Mouse (Mus musculus): ENCODE results near the gene Crhbp. TPM values are rescaled to one million over a fixed set of nuclear protein-coding genes. Genes with fewer than 3 reads are reported as not detected.

Crhbp gene
- total RNA-seq, 2 experiments from 2014 or later: not detected

DNA sequence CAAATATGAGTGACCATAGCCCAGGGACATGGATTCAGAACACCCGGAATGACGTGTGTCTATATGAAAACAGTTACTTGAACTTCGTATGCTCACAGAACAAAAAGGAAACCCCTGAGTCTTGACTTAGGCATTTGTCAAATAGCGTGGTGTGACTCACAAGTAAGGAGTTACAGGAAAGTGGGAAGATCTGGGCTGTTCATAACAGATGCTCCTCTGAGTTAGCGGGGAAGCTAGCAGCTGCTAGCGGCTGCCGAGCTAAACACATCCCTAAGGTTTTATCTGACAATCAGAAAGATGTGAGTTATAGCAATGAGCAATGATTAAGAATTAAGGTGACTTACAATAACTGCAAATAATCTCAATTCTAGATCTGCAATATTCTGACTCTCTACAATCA, 19.8 kb downstream of the Crhbp start:
- no peak for ATAC-seq (replicated peaks; ENCODE audit: poor library complexity, severe bottlenecking)

GRCm38 (mm10) chr13:95419204-95419749, 25.4 kb downstream of the Crhbp start:
- 0 out of 2 replicates have a peak, but pooled peaks have one; percentile 17 for ATAC-seq (replicated peaks; ENCODE audit: poor library complexity, severe bottlenecking)

- peak; percentile 65 for ATAC-seq (replicated peaks; ENCODE audit: poor library complexity, severe bottlenecking)
Measured at GRCm38 (mm10) chr13:95418575-95419203, 26.0 kb downstream of the Crhbp start.

DNA sequence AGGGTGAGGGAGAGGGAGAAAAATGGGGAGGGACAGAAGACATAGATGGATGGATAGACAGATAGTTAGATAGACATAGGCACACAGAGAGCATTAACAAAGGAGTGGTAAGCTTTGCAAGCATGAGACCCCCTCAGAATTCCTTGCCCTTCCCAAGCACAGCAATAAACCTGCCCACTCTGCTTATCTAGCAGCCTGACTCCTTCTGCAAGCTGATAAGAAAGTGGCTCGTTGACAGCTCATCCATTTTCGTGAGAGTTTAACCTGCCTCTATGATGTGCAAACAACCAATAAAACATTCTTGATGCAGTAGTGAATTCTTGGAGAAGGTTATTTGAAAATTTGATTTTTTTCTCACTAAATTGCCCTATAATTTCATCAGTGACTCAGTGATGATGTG, 32.5 kb downstream of the Crhbp start:
- ATAC-seq (replicated peaks; ENCODE audit: poor library complexity, severe bottlenecking): no peak

GRCm38 (mm10) chr13:95393242-95393641, 51.5 kb downstream of the Crhbp start:
- ATAC-seq (replicated peaks; ENCODE audit: poor library complexity, severe bottlenecking): no peak

DNA sequence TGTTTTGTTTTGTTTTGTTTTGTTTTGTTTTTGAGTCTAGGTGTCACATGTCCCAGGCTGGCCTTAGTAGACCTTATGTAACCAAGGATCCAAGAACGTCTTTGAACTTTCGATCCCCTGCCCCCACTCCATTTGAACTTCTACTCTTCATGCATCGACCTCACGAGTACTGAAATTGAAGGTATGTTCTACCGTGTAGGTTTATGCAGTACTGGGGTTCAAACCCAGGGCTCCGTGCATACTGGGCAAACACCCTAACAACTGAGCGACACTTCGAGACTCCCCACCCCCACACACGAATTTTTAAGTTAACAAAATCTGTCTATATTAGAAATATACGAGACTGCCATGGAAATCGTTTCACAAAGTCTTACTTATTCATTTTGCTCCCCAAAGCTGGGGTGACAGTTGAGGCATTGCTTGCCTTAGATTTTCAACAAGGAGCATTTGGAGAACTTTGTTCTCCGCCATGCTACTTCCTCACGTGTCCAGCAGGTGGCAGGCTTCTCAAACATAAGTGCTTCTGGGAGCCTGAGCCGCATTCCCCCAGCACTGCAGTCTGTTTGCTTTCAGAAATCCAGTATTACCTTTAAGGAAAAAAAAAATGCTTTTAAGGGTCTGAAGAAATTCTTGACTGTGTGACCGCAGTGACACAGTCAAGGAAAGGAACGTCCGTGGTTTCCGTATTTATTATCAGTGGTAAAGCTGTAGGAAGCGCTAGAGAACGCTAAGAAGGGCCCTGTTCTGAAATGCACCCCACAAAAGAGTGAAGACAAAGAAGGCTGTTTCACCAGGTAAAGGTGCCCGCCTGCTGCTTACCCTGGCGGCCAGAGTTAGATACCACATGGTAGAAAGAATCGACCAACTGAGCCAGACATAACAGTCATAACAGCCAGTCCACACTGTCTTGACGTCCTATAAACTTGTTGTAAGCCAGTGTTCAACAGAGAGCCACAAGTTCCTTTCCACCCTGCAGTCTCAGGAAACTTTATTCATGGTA, 54.6 kb downstream of the Crhbp start:
- peak; percentile 91 for ATAC-seq (replicated peaks; ENCODE audit: poor library complexity, severe bottlenecking)

DNA sequence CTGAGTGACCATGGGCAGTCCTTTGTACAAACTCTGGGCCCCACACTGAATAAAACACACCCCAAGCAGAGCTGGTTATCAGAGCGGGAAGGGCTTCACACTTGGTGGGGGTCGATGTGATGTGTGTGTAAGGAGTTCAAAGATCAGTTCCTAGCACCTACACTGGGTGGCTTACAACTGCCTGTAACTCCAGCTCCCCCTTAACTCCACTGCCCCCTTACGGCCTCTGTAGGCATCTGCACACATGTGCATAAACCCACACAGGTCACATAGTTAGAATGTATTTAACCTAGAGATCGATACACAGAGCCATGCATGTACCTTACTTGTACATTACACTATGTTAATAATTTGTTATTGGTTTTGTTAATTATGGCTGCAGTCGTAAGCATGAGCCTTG, 56.5 kb downstream of the Crhbp start:
- ATAC-seq (replicated peaks; ENCODE audit: poor library complexity, severe bottlenecking): no peak

DNA sequence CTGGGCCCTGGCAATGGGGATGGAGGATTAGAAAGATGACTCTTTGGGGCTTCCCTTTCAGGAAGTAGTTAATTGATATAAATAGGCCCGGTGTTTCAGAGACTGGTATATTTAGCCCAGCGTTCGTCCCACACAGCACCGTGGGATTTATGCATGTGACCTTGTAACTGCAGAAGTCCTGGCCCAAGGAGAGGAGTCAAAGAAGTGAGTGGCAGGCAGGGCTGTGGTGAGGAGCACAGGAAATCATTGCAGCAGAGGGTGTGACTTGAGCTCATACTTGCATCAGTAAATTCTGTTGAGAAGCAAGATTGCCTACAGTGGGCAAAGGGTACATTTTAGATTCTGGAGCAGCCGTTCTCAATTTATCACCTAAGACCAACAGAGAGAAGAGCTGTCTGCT, 62.3 kb downstream of the Crhbp start:
- peak; percentile 99 for ATAC-seq (replicated peaks; ENCODE audit: poor library complexity, severe bottlenecking)

Other genes with a start within 250 kb of the Crhbp start
- 0.66 TPM in 1 of 2 replicates, not detected in the other for gene Pde8b, start 194.6 kb downstream of the Crhbp start, total RNA-seq (2014; fragmentation: Nextera tagmentation)
- gene Pde8b, start 194.6 kb downstream of the Crhbp start, total RNA-seq (2017): 0.52 TPM in 1 of 2 replicates, not detected in the other
- 32.4 and 32.9 TPM in 2 replicates for gene Zbed3, start 121.3 kb downstream of the Crhbp start, total RNA-seq (2014; fragmentation: Nextera tagmentation)
- 4.6 and 5.0 TPM in 2 replicates for gene Zbed3, start 121.3 kb downstream of the Crhbp start, total RNA-seq (2017)
- gene Aggf1, start 69.6 kb downstream of the Crhbp start, total RNA-seq (2014; fragmentation: Nextera tagmentation): 28.1 and 37.4 TPM in 2 replicates
- 41.3 and 52.6 TPM in 2 replicates for gene Aggf1, start 69.6 kb downstream of the Crhbp start, total RNA-seq (2017)
- not detected in 2 replicates for gene S100z, start 33.8 kb upstream of the Crhbp start, total RNA-seq (2014; fragmentation: Nextera tagmentation)
- not detected in 2 replicates for gene S100z, start 33.8 kb upstream of the Crhbp start, total RNA-seq (2017)
- 0.41 and 0.58 TPM in 2 replicates for gene F2rl1, start 80.3 kb upstream of the Crhbp start, total RNA-seq (2014; fragmentation: Nextera tagmentation)
- gene F2rl1, start 80.3 kb upstream of the Crhbp start, total RNA-seq (2017): 0.17 and 0.77 TPM in 2 replicates
- 0.70 and 2.6 TPM in 2 replicates for gene F2r, start 173.6 kb upstream of the Crhbp start, total RNA-seq (2014; fragmentation: Nextera tagmentation)
- 2.1 TPM in 2 replicates for gene F2r, start 173.6 kb upstream of the Crhbp start, total RNA-seq (2017)

Measured in granulocyte monocyte progenitor cell, adult 5-6 weeks (primary cell).